Mouse (Mus musculus) heart, adult 2 months (tissue): ENCODE data around the gene Brpf3.

ENCODE experiments used
- CTCF ChIP-seq: fragments of 200-600 bp; IDR thresholded peaks from 2 replicates; pipeline ENCODE4 v1.8.1; 2022; ENCODE audit warnings: antibody characterized with exemption, mild to moderate bottlenecking, moderate library complexity
- POLR2A ChIP-seq: fragments of 200-500 bp; IDR thresholded peaks from 2 replicates; pipeline ENCODE4 v1.6.1; 2011; ENCODE audit warnings: mild to moderate bottlenecking, low read depth, low read length, control low read depth; ENCODE audit not compliant: insufficient read depth

DNA sequence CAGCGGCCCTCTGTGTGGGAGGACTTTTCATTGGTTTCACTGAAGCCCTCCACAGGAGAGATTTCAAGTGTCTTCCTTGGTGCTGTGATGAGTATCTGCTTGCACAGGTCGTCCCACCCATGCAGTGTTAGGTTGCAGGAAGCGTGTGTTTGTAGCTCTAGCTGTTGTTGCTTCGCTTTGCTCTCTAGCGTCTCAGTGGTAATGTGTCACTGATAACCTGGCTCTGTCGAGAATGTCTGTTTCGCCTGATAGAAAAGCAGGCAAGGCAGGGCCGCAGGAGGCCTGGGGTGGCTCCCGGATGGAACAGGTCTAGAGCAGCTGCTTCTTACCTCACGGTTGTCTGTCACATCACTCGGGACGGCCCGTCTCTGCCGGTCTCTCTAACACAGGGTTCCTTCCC, 28.2 kb downstream of the Brpf3 start:
- TF ChIP-seq POLR2A = no peak
- no peak for TF ChIP-seq CTCF
